Mouse (Mus musculus): ENCODE results near the gene Apoc2. TPM values are rescaled to one million over a fixed set of nuclear protein-coding genes. Genes with fewer than 3 reads are reported as not detected.

Apoc2 gene
- polyA plus RNA-seq, 1 experiment, result not detected

GRCm38 (mm10) chr7:19701069-19701761, 23.5 kb upstream of the Apoc2 start:
- no peak overlapping the region for H3K4me3 ChIP-seq (ENCODE audit: insufficient read depth, low read depth, low read length)
- WGBS, result 36% methylated on average over 22 of the region's 22 CpGs
- peaks cover 17% of the 10 kb centered on the region for H3K4me1 ChIP-seq (ENCODE audit: control insufficient read depth, insufficient read depth, low read length)
- no peak for TF ChIP-seq POLR2A (IDR thresholded peaks at IDR 0.05; ENCODE audit: insufficient read depth, low read depth, low read length)
- peak; percentile 58; the same call in 1 of the 2 replicates for TF ChIP-seq CTCF (IDR thresholded peaks at IDR 0.05; ENCODE audit: insufficient read depth, low read depth, low read length)
- peak overlapping the region; percentile 38; the same call in 1 of the 2 replicates for H3K27ac ChIP-seq (ENCODE audit: insufficient read depth, low read depth, low read length)

- WGBS, result 62% methylated on average over 12 of the region's 12 CpGs
- no peak overlapping the region for H3K4me3 ChIP-seq (ENCODE audit: insufficient read depth, low read depth, low read length)
- H3K4me1 ChIP-seq (ENCODE audit: control insufficient read depth, insufficient read depth, low read length), result peaks cover 17% of the 10 kb centered on the region
- no peak for TF ChIP-seq CTCF (IDR thresholded peaks at IDR 0.05; ENCODE audit: insufficient read depth, low read depth, low read length)
- TF ChIP-seq POLR2A (IDR thresholded peaks at IDR 0.05; ENCODE audit: insufficient read depth, low read depth, low read length), result no peak
- H3K27ac ChIP-seq (ENCODE audit: insufficient read depth, low read depth, low read length), result peak overlapping the region; percentile 11; the same call in 1 of the 2 replicates
These were observed 22.7 kb upstream of the Apoc2 start for GRCm38 (mm10) chr7:19700299-19701068.

GRCm38 (mm10) chr7:19699827-19700148, 22.0 kb upstream of the Apoc2 start:
- Histone ChIP-seq H3K4me1 (ENCODE audit: control insufficient read depth, insufficient read depth, low read length) (peaks cover 20% of the 10 kb centered on the region), H3K4me3 (ENCODE audit: insufficient read depth, low read depth, low read length) (no peak overlapping the region), H3K27ac (ENCODE audit: insufficient read depth, low read depth, low read length) (no peak overlapping the region; the same call in 1 of the 2 replicates)
- 66% methylated on average over 4 of the region's 4 CpGs for WGBS
- TF ChIP-seq CTCF (IDR thresholded peaks at IDR 0.05; ENCODE audit: insufficient read depth, low read depth, low read length), result no peak
- TF ChIP-seq POLR2A (IDR thresholded peaks at IDR 0.05; ENCODE audit: insufficient read depth, low read depth, low read length), result no peak

- Histone ChIP-seq H3K27ac (ENCODE audit: insufficient read depth, low read depth, low read length) (peak within 1 kb of the TSS; percentile 20), H3K4me3 (ENCODE audit: insufficient read depth, low read depth, low read length) (peak within 1 kb of the TSS; percentile 38), H3K4me1 (ENCODE audit: control insufficient read depth, insufficient read depth, low read length) (peaks cover 23% of the 10 kb centered on the region)
- TF ChIP-seq CTCF (IDR thresholded peaks at IDR 0.05; ENCODE audit: insufficient read depth, low read depth, low read length) (no peak), POLR2A (IDR thresholded peaks at IDR 0.05; ENCODE audit: insufficient read depth, low read depth, low read length) (peak; percentile 32; the same call in 1 of the 2 replicates)
- WGBS, result 5% methylated on average over 20 of the region's 20 CpGs
These were observed 21.4 kb upstream of the Apoc2 start, which contains the start of gene Apoe for GRCm38 (mm10) chr7:19698907-19699826. Gene Apoe (minus strand): TSS chr7:19699188.

- peaks cover 23% of the 10 kb centered on the region for H3K4me1 ChIP-seq (ENCODE audit: control insufficient read depth, insufficient read depth, low read length)
- peak overlapping the region; percentile 20 for H3K27ac ChIP-seq (ENCODE audit: insufficient read depth, low read depth, low read length)
- 11% methylated on average over 28 of the region's 28 CpGs for WGBS
- H3K4me3 ChIP-seq (ENCODE audit: insufficient read depth, low read depth, low read length), result peak overlapping the region; percentile 38
- TF ChIP-seq CTCF (IDR thresholded peaks at IDR 0.05; ENCODE audit: insufficient read depth, low read depth, low read length), result no peak
- TF ChIP-seq POLR2A (IDR thresholded peaks at IDR 0.05; ENCODE audit: insufficient read depth, low read depth, low read length), result no peak
These were observed 20.5 kb upstream of the Apoc2 start for GRCm38 (mm10) chr7:19697949-19698906.

GRCm38 (mm10) chr7:19696336-19696873, 18.7 kb upstream of the Apoc2 start:
- no peak overlapping the region for H3K27ac ChIP-seq (ENCODE audit: insufficient read depth, low read depth, low read length)
- H3K4me1 ChIP-seq (ENCODE audit: control insufficient read depth, insufficient read depth, low read length), result peaks cover 32% of the 10 kb centered on the region
- peak overlapping the region; percentile 25 for H3K4me3 ChIP-seq (ENCODE audit: insufficient read depth, low read depth, low read length)
- WGBS, result 94% methylated on average over 34 of the region's 34 CpGs
- TF ChIP-seq POLR2A (IDR thresholded peaks at IDR 0.05; ENCODE audit: insufficient read depth, low read depth, low read length) (no peak), CTCF (IDR thresholded peaks at IDR 0.05; ENCODE audit: insufficient read depth, low read depth, low read length) (no peak)

- Histone ChIP-seq H3K27ac (ENCODE audit: insufficient read depth, low read depth, low read length) (no peak overlapping the region), H3K4me3 (ENCODE audit: insufficient read depth, low read depth, low read length) (no peak overlapping the region), H3K4me1 (ENCODE audit: control insufficient read depth, insufficient read depth, low read length) (peaks cover 30% of the 10 kb centered on the region)
- TF ChIP-seq CTCF (IDR thresholded peaks at IDR 0.05; ENCODE audit: insufficient read depth, low read depth, low read length) (no peak), POLR2A (IDR thresholded peaks at IDR 0.05; ENCODE audit: insufficient read depth, low read depth, low read length) (no peak)
- WGBS, result 86% methylated on average over 6 of the region's 6 CpGs
These were observed 18.1 kb upstream of the Apoc2 start for GRCm38 (mm10) chr7:19695881-19696280.
